Mouse (Mus musculus) adrenal gland, postnatal 14 days (tissue): ENCODE data around the gene Entpd2. TPM values are rescaled to one million over a fixed set of nuclear protein-coding genes. Genes with fewer than 3 reads are reported as not detected.

Experiments used
- DNase-seq: peaks from one replicate; pipeline ENCODE4 v3.0.0; 2021; ENCODE audit warnings: mixed read lengths
- long read RNA-seq, 2 experiments: library from polyadenylated mRNA; stranded (forward); transcript quantifications; one replicate each; pipeline ENCODE4 v2.0.0; 2021
- total RNA-seq: library from RNA; stranded (reverse); gene quantifications from 2 replicates; pipeline ENCODE4 v1.2.3, GENCODE M21; 2021

The Entpd2 gene
- 7.6 and 9.5 TPM in 2 replicates for total RNA-seq
- long read RNA-seq, experiment 1, transcript Entpd2-201 (9 exons, 1,935 nt), result major isoform, 10 of 10 reads
- long read RNA-seq, experiment 1, partial matches to known transcripts, result 0 of 10 reads
- long read RNA-seq, experiment 1, other reads (novel, unspliced or antisense), result 0 of 10 reads
- long read RNA-seq, experiment 2, transcript Entpd2-201 (9 exons, 1,935 nt), result major isoform, 6 of 6 reads
- long read RNA-seq, experiment 2, partial matches to known transcripts, result 0 of 6 reads
- long read RNA-seq, experiment 2, other reads (novel, unspliced or antisense), result 0 of 6 reads

DNA sequence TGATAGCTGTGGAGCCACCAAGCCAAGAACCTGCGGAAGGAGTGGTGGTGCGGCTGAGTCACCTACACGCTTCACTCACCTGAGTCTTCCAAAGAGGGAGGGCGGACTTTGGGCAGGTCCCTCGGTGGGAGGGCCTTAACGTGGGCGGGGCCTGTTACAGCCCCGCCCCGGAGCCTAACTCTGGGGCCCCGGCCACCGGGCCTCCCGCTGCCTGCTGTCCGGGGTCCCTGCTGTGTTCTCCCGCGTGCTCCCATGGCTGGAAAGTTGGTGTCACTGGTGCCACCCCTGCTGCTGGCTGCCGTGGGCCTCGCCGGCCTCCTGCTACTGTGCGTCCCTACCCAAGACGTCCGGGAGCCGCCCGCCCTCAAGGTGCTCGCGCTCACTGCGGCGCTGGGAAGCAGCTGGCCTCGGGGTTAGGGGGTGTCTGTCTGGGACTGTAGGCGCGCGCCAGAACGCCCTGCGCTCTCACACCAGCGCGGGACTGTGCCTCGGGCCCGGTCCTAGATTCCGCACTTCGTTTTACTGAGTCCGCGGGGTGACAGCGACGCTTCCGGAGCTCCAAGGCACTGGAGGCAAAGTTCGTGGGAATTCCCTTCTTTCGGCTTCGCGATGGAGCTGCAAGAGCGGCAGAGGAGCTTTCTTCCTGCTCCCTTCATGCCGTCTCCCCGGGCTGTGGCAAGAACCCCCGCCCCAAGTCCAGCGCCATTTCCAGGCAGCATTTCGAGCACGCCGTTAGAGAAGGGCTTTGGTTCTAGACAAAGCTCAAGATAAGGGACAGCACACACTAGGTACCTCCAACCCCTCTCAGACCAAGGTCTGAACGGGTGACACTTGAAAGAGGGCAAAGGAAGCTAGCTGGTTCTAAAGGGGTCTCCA lies at the start of gene Entpd2:
TSS of gene Entpd2 (plus strand) at position 154 of the 876 bp plus-strand sequence.
- peak; percentile 61 for DNase-seq

DNA sequence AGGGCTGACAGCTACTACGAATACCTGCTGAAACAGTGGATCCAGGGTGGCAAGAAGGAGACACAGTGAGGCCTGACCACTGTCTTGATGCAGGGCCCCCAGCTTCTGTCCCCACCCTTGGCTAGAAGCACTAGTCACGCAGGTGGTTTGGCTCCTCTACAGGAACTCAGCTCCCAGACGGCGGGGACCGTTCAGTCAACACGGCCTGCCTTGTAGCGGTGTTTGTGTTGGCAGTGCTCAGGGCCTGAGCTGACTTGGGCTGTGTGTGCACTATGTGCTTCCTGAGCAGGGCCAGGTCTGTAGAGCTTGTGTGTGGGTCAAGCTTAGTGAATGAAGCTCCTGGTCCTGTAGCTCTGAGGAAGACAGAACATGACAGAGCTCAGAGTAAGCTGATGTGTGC lies 47.5 kb upstream of the Entpd2 start:
- DNase-seq, result no peak

DNA sequence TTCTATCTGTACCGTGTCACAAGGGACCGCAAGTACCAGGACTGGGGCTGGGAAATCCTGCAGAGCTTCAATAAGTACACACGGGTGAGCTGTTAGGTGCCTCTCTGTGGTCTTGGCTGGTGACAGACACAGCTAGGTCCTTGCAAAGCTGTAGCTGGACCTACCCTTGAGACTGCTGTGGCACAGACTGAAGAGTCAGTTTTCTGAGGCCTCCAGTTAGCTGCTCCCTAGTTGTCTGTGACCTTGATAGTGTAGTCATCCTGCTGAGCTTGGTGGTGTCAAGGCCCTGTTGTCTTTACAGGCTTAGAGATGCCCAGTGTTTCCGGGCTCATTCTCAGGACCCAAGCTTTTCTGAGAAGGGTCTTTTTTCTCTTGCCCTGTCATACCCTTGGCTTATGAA lies 46.2 kb upstream of the Entpd2 start:
- DNase-seq, result peak; percentile 48

DNA sequence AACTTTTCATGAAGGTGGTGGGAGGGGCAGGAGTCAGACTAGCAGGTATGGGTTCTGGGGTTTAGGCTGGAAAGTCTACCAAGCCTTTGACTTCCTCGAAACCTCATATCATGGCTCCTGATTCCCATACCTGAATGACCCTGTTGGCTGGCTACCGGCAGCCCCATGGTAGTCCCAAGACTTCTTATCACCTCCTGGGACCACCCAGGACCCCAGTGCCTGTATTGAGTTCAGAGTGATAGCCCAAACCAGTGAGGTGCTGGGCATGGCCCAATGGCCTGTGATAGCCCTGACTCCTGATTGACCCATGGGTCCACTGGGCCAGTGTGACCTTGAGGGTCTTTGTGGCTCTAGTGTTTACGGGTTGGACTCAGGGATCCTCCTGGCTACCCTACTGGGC lies 45.0 kb upstream of the Entpd2 start:
- DNase-seq, result no peak

DNA sequence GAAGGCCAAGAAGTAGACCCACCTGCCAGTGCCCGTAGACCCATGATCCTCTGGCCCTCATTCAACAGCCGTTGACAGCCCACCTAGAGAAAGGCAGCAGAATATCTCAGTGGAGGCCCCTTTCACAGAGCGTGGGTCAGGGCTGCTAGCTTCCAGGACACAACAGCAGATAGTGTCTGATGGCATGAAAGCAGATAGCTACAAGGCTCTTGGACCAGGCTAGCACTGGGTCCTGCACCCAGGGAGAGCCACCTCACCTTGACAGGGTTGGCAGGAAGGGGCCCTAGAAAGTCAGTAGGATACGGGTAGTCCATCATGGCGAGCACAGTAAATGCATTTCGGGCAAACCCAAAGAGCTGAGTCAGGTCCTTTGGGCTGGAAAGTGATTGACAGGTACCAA lies 41.5 kb upstream of the Entpd2 start:
- DNase-seq, result no peak

DNA sequence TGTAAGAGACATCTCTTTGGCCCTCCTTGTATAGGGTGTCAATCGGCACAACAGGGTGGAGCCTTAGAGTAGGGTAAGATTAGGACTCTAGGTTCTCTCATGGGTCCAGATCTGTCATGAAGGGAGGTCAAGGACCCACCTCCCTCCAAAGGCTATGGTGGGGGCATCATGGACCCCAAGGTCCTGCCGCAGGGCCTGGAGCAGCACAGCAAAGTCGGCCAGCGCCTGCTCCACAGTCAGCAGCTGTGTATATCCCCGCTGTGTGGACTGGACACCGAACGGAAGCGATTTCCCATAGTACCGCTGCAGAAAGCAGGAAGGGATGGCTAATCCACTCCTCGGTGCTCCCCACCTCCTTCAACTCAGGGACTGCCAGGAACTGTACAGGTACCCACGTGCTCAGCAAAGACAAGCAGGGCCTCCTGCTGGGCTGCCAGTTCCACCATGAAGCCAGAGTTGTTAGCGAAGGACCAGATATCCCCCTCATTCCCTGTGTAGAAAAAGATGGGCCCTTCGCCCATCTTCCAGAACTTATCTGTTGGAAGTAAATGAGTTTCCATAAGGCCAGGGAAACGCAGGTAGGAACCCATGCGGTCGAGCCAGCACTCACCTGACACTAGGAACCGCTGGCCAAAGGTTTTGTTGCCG lies 40.1 kb upstream of the Entpd2 start:
- DNase-seq, result no peak

DNA sequence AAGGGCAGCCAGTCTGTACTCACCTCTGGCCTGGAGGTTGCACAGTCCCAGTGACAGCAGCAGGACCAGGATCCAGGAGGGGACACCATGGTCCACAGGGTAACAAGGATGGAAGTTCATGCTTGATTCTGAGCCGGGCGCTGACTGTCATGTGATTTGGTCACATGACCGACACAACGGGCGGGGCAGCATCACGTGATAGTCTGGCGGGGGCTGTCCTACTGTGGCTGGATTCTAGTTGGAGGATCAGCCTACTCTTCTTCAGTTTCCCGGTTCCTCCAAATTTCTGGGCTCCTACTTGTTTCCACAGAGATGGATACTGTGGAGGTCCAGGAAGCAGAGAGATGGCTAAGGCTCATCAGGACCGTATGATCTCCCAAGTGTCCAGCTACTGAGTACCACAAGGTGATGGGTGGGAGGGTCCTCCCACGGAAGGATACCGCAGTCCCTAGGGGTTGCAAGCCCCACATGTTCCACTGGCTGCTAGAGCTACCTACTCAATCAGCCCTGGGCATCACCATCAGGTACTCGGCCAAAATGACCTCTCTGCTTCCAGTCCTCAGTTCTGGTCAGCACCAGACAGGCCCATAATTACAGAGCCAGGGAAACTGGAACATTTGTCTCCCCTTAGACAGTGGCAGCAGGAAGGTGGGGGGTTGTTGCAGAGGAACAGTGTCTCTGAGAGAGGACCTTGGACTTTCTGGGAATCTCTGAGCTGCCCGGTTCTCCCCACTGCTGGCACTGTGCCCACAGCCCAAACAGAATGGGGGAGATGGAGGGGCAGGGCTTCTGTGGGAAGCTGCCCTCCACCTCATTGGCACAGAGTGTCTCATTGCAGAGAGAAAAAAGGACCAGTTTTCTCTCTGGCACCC lies 39.2 kb upstream of the Entpd2 start, which contains the start of gene Dpp7:
TSS of gene Dpp7 (minus strand) at position 152 of the 872 bp plus-strand sequence.
- DNase-seq, result peak; percentile 90

DNA sequence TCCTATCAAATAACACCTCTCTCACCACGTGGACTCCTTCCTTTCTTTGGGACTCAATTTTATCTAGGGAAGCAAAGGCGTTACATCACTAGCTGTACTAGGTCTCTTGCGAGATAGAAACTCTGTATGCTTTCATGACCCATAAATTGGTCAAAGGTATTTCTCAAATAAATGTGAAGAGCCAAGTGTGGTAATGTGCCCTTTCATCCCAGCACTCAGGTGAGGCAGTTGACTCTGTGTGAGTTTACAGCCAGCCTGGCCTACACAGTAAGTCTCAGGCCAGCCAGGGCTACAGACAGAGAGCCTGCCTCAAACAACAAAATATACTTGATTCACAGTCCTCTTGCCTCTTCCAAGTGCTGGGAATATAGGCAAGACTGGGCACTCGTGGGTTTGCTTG lies 35.8 kb upstream of the Entpd2 start:
- DNase-seq, result no peak

DNA sequence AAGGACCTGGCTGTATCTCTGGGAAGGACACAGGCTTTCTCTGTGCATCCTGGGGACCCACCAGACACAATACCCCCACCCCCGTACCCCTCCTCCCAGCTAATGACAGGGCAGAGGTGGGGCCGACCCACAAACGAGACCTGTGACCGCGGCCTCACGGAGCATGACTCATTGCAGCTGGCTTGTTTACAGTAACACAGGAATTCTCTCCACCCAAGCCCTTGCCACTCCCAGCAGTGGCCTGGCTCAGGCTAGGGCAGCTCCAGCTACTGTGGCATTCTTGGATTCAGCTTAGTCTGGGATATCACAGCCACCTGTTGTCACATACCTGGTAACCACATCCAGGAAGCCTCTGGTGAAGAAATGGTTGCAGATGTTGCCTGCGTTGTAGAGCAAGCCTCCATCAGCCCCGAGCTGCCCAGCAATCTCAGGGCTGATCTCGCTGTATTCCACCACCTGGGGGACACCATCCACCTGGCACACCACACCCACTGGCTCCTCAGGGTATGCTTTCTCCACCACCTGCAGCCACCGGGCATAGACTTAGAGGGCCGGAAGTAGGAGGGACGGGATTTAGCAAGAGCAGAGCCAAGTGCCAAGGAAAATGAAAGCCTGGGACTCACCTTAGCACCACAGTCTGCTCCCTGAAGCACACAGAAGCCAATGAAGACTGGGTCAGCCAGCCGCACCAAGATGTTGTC lies 32.0 kb upstream of the Entpd2 start:
- no peak for DNase-seq

DNA sequence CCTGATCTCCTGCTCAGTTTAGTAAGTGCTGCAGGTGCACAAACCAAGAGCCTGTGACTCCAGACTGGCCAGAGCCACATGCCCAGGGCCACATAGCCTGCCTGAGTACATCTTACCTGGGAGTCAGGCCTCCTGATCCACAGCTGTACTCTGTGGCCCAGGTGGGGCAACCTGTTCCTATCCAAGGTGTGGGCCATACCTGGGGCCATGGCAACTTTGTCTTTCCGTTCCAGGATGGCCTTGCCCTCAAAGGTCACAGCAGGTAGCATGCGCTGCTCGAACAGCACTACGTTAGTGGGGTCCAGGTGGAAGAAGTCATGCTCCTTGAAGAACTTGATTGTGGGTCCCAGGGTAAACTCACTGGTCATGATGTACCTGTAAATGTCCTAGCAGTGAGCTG lies 31.4 kb upstream of the Entpd2 start:
- DNase-seq, result no peak

DNA sequence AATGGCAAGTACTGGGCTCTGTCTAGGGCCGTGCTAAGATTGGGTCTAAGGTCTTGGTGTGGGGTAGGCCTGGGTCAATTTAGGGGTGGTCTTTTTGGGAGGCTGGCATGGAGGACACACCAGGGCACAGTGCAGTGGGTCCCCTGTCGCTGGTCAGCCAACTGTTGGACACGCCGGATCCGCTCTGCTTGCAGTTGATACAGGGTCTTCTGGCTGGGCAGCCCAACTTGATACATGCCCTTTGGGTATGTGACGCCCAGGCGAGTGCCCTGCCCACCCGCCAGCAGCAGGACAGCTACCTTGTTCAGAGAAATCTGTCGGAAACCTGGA lies 30.9 kb upstream of the Entpd2 start:
- DNase-seq, result no peak

DNA sequence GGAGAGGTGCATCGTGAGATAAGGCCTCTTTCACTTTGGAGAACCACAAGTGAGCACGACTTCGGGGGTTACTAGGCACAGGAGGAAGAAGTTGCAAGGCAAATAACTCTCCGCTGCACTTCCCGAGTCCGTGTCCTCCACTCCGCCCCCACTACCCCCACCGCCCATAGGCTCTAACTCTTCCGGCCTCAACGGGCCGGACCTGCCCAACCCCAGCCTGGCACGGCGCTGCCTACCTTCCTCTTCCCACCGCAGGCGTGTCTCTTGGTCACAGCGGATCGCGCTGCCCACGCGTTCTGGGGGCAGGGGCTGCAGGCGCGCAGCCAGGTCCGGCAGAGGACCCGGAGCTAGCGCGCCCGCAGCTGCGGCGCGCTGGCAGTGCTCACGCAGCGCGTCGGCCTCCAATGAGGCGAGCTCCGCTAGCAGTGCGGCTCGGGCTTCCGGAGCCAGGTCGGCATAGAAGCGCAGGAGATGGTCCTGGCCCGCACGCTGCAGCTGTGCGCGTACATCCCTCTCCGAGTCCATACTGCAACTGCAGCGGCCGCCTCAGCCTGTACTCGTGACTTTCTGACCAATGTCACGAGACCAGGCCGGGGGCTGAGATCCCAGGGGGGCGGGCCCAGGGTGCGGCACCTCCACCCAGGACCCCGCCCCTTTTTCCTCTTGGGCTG lies 30.4 kb upstream of the Entpd2 start, which contains the start of gene Uap1l1:
TSS of gene Uap1l1 (minus strand) at position 592 of the 671 bp plus-strand sequence.
- peak; percentile 90 for DNase-seq

DNA sequence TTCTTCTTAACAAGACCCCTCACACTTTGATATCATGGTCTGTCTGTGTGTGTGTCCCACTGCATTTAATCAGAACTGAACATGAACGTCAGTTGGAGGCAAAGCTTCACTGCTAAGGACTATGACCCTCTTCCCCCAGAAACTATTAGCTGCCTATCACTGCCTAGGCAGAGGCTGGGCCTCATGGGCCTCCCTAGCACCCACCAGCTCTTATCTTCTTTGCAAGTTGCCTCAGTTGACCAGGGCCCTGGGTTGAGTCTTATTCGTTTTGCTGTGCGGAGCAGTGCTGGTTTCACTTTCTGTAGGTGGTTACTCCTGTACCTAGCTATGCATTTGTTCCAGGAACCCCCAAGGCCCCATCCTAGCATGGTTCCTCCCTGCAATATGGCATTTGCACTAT lies 25.7 kb upstream of the Entpd2 start:
- no peak for DNase-seq

DNA sequence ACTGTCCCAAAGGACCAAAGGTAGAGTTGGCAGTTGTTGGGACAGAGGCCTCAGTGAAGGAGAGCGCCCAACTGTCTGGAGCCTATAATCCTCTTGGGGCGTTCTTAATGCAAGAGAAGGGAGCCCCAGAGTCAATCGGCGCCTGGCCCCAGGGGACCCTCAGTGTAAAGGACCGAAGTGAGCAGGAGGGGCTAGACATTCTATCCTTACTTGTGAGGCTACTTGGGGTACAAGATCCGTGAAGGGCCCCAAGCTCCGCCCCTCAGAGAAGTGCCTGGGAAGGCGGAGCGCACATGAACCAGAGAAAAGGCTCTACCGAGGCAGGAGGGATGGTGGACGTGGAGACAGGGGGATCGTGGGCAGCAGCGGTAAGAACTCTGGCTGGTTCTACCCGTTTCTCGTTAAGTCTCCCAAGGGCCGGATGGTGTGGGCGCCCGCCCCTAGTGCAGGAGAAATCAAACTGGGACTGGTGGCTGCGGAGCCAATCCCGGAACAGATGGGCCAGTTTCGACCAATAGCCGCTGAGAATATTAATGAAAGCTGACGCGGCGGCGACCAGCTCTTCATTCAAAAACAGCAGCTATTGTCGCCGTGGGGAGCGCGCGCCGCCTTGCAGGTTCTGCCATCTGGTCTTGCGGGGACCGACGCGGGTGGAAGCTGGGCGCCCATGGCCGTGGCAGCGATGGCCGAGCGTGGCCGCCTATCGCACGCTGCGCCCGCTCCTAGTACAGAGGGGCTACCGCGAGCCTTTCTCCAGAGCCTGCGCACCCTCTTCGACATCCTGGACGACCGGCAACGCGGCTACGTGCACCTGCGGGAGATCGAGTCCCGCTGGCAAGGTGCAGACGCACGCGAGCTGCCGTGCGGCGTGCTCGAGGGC lies 23.7 kb upstream of the Entpd2 start, which contains the start of gene Sapcd2:
TSS of gene Sapcd2 (plus strand) at position 558 of the 880 bp plus-strand sequence.
- peak; percentile 91 for DNase-seq

DNA sequence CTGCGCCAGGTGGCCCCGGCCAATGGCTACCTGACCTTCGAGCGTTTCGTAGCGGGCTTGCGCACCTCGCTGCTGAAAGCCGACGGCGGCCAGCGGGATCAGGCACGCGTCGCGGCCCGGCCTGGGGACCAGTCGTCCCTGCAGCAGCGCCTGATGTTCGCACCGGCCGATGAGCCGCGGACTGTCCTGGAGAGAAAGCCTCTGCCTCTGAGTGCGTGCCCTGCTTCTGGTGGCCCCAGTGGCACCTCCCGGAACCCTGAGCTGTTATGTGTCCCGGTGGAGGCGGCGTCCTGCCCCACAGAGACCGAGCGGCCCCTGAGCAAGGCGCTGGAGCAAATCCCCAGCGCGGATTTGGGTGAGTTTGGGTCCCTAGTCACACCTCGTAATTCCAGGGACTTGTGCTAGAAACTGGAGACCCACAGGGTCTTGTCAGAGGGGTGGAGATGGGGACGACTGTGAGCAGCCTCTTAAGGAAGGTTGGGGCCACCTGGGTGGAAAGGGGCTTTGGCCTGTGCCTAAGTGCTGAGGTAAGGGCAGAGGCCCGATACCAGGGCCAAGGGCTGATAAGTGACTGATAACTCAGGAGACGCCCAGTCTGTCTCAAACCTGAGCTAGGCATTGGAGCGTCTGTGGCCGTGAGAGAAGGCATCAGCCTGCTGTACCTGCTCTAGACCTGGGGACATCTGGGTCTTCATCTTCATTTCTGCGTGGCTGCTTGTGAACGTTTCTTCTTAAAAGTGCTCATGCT lies 22.9 kb upstream of the Entpd2 start:
- DNase-seq, result no peak

DNA sequence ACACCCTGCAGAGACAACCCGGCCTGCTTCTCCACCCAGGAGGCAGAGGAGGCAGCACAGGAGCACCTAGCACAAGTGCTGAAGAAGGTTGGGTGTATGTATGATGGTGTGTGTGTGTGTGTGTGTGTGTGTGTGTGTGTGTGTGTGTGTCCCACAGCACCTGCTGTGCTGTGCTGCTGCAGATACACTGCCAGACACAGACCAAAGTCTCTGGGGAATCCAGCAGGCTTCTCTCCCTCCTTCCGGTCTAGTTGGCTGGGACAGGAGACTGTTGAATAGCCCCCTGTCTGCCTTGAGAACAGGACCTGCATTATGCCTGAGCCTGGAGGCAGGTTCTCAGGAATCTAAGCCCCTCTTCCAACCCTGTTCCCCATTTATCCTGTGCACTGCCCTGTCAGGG lies 22.2 kb upstream of the Entpd2 start:
- no peak for DNase-seq

DNA sequence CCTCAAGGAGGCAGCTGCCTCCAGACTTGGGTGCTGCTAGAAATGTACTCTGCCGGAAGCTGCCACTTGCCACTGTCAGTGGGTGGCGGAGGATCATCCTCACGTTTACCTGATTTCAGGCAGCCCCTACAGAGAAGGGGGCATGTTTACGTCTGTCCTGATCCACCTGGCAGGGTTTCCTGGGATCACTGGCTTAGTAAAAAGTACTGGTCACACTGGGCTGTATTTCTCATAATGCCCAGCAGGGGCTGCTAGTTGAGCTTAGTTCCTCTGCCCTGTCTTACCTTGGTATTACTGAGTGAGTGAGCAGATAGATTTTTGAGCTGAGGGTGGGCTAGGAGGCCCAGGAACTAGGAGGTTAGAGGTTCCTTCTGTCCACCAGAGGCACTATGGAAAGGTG lies 19.1 kb upstream of the Entpd2 start:
- DNase-seq, result peak; percentile 59

DNA sequence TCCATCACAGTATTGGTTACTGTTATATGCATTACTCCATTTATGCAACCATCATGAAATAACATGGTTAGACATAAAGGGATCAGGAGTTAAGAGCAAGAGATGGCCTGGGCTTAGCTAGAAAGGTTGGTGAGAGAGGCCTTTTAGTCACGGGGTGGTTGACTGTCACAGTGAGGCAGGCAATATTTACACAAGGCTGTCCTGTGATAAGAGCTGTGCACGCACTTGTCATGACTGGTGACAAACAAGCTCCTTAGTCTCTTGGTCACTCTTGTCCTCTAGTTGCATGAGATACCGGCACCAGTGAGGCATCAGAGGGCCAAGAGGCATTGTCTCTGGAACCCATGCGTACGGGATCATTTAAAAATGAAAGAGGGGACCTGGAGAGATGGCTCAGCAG lies 11.2 kb upstream of the Entpd2 start:
- no peak for DNase-seq

DNA sequence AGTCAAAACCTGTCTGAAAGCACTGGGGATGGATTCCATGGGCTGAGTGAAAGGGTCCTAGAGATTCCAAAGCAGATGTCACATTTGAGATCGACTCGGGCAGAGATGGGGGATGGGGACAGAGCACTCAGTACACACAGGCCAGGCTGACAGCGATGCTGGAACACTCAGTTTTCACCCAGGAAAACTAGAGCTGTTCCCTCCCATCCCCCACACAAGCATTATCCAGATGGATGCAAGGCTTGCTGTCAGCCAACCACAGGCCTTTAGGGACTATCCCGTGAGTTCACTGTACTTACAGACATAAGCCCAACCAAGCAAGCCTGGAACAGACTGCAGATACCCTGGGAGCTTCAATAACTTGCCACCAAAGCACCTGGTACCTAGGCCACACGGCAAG lies 4.4 kb upstream of the Entpd2 start:
- DNase-seq, result no peak
